Mouse (Mus musculus): ENCODE measurements around the gene Nmb. TPM values are rescaled to one million over a fixed set of nuclear protein-coding genes. Genes with fewer than 3 reads are reported as not detected.

Nmb gene
- 62.7 TPM for polyA plus RNA-seq (2017; shearing (Covaris generic))

DNA sequence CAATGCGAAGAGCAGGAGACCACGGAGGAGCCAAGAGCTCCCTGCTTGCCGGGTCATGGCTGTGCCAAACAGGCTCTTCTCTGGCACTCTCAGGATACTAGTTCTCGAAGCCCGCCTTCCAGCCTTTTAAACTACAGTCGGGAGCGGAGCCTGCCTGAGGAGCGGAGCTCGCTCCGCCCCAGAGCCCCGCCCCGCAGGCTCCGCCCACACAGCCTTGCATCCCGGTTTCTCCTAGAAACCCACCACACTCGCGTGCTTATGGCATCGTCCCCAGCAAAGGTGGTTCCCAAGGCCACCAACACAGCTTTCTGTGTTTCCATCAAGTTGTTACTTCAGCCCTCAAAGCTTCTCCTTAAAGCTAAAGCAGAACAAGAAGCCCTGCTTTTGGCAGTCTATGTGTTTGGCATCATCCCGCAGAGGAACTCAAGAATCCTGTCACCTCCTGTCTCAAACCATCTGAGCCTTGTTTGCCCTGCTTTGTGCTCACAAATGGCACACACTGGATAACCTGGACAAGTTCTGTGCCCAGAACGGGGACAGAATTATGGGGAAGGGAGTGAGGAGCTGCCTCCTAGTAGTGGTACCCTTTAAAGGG lies at the start of gene Nmb:
TSS of gene Nmb (minus strand) at position 156 of the 595 bp plus-strand sequence.

DNA sequence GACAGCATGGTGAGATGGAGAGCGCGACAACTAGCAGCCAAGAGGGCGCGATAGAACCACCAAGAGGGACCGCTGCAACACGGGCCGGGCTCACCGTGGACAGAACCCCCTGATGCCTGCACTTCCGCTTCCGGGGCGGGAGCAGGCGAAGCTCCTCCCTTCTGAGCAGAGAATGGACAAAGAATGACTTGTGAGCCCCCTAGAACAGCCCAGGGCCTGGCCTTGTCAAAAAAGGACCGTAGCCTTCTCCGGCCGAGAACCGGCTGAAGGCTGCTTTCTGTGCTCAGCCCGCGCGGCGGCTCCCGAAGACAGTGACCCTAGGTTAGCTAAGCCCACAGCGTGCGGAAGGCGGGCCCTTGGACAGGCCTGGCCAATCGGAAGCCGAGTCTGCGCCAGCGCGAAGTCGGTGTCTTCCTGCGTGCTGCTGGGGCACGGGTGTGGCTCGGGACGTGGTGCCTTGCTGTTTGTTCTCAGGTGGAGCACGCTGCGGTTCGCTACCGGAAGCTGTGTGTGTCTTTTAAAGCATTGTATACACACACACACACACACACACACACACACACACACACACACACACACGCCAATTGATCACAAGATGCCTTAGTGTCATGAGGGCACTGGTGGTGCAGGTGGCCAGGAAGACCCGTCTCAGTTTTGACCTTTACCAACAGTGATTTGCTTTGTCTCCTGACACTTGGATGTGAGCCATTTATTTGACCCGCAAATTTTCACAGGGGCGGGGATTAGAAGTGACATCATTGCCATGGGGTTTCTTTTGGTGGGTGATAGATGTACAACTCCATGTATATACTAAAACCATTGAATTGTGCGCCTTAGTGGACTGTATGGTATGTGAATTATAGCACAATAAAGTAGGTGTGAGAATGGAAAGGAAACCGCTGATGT lies 42.8 kb upstream of the Nmb start, which contains the start of gene Sec11a:
TSS of gene Sec11a (minus strand) at position 336 of the 906 bp plus-strand sequence.

DNA sequence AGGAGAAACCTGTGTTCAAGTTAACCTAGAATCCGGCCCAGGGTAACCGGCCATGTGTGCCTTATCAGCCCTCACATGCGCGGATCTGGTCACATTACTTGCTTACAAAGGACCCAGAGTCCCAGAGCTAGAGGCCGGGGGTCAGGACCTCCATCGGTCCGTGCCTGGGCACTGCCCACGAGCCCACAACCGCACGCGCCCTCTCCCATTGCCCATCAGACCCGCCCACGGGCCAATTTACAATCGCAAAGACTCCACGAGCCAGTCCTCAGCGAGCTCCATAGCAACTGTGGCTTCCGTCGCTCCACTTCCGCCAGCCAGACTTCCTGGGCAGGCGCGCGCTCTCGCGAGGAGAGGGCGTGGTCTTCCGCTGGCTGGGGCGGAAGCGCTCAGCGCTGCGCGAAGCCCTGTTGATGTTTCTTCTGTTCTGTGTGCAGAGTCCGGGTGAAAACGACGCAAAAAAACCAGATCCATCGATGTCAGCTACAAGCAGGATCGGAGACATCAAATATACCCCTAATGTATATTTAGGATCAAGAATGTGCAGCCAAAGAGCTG lies 3.9 kb downstream of the Nmb start, which contains the start of gene Wdr73:
TSS of gene Wdr73 (minus strand) at position 326 of the 558 bp plus-strand sequence.

DNA sequence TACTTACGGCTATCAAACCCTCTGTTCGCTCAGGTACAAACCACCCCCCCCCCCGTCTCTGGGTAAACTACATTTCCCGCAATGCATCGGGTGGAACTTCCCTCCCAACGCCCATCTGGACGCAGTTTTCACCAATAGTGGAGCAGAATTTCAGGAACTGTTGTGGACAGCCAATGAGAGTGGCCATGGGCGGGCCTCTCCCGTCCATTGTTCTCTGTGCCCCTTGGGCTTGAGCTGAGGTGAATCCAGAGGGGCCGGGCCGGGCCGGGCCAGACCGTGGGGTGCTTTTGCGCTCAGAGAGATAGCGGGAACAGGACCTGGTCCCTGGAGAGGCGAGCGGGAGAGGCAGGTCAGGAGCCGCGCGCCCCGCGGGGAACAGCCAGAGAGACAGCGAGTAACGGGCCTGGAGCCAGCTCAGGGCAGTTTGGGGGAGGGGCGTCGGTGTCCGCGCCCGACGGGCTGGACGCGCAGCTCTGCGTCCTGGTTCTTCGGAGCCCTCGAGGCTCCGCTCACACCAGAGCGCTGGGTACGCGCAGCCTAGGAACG lies 44.1 kb downstream of the Nmb start, which contains the start of gene Zscan2:
TSS of gene Zscan2 (plus strand) at position 192 of the 546 bp plus-strand sequence.

Other genes starting within 250 kb of the Nmb start
- 13.1 TPM for gene Crtc3, start 216.2 kb downstream of the Nmb start, polyA plus RNA-seq (2017; shearing (Covaris generic))
- gene Iqgap1, start 79.1 kb downstream of the Nmb start, polyA plus RNA-seq (2017; shearing (Covaris generic)) = 330 TPM
- gene Zscan2, start 44.2 kb downstream of the Nmb start, polyA plus RNA-seq (2017; shearing (Covaris generic)) = 3.6 TPM
- gene Wdr73, start 3.8 kb downstream of the Nmb start, polyA plus RNA-seq (2017; shearing (Covaris generic)) = 36.3 TPM
- gene Sec11a, start 42.7 kb upstream of the Nmb start, polyA plus RNA-seq (2017; shearing (Covaris generic)) = 360 TPM
- gene Zfp592, start 88.6 kb upstream of the Nmb start, polyA plus RNA-seq (2017; shearing (Covaris generic)) = 24.7 TPM
- gene Alpk3, start 152.5 kb upstream of the Nmb start, polyA plus RNA-seq (2017; shearing (Covaris generic)) = 0.05 TPM
- gene Slc28a1, start 209.7 kb upstream of the Nmb start, polyA plus RNA-seq (2017; shearing (Covaris generic)) = not detected